Comparison of ENCODE assay signal across 17 mouse cellular contexts in the genomic region with DNA sequence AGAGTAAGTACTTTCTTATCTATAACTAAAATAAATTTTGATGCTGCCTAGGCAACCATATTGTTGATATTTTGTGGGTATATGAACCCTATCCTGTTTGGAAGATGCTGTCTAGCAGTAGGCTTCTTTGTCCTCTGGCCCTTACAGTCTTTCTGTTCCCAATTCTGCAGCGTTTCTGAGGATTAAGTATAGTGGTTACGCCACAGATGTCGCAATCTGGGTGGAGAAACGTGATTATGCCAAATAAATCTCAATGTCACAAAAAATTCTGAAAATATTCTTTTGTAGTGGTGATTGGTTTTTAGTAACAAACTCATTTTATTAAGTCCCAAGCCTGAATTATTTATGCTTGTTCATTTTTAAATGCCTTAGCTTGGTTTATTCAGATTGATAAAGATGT.
"Had no signal": no experiment of that assay in that cellular context is flagged by ENCODE, and none has a peak within 500 bp of the region (broad histone marks: within the 10 kb centered on the region; RNA-seq: fewer than 3 reads in every experiment).

No protein-coding gene starts in this region.

- H3K27ac ChIP-seq: kidney, embryonic 15.5 days; limb, embryonic 10.5 days; limb, embryonic 13.5 days; liver, embryonic 14.5 days; macrophage; midbrain, embryonic 12.5 days; midbrain, embryonic 15.5 days; neural tube, embryonic 13.5 days; stomach, postnatal 0 days had no signal

- DNase-seq: kidney, adult 8-10 months; kidney, postnatal 14 days; kidney, postnatal 4 days; liver; liver, postnatal 0 days; thymus, adult 2 months; thymus, postnatal 14 days; thymus, postnatal 4 days had no signal

- H3K4me3 ChIP-seq: kidney, embryonic 15.5 days; limb, embryonic 10.5 days; limb, embryonic 13.5 days; midbrain, embryonic 12.5 days; midbrain, embryonic 15.5 days; neural tube, embryonic 13.5 days had no signal
